In genomic region chr4:135884531-135884930, GRCm38 (mm10) we compare ENCODE assay signal across 16 mouse cellular contexts. TPM values are rescaled to one million over a fixed set of nuclear protein-coding genes. Genes with fewer than 3 reads are reported as not detected.
A peak's percentile ranks its signal among the peaks of the same experiment; 100 is the strongest.
DNase-seq lines count a peak whose midpoint lies in the region; ATAC-seq and TF ChIP-seq lines count a peak whose summit lies in the region.
"Had no signal": no experiment of that assay in that cellular context is flagged by ENCODE, and none has a peak within 500 bp of the region (broad histone marks: within the 10 kb centered on the region; RNA-seq: fewer than 3 reads in every experiment).

No protein-coding gene starts in this region.

- H3K27me3 ChIP-seq in kidney, adult 2 months (replicated peaks; ENCODE audit: control insufficient read depth, insufficient read depth, low read length): no peaks in the 10 kb centered on the region
- no peaks in the 10 kb centered on the region for H3K27me3 ChIP-seq in embryonic facial prominence, embryonic 12.5 days
- H3K27me3 ChIP-seq: neural tube, embryonic 12.5 days had no signal

- H3K4me2 ChIP-seq in embryonic facial prominence, embryonic 12.5 days (replicated peaks): no peak overlapping the region
- H3K4me2 ChIP-seq: lung, embryonic 14.5 days; neural tube, embryonic 12.5 days had no signal

- H3K9ac ChIP-seq in embryonic facial prominence, embryonic 12.5 days: no peak overlapping the region
- H3K9ac ChIP-seq: lung, embryonic 14.5 days; neural tube, embryonic 12.5 days had no signal

- no peak overlapping the region for H3K4me3 ChIP-seq in kidney, adult 2 months (ENCODE audit: insufficient read depth, low read depth, low read length)
- H3K4me3 ChIP-seq in embryonic facial prominence, embryonic 12.5 days: no peak overlapping the region
- H3K4me3 ChIP-seq: neural tube, embryonic 12.5 days had no signal

- no peak for TF ChIP-seq CTCF in kidney, adult 2 months (conservative IDR thresholded peaks at IDR 0.05; ENCODE audit: insufficient read depth, insufficient read length, low read depth, low read length)

- peak overlapping the region; percentile 79; the same call in 1 of the 2 replicates for H3K27ac ChIP-seq in kidney, adult 2 months (ENCODE audit: insufficient read depth, low read depth, low read length)
- H3K27ac ChIP-seq in embryonic facial prominence, embryonic 12.5 days: peak overlapping the region; percentile 7; the same call in 1 of the 2 replicates
- H3K27ac ChIP-seq: hindbrain, postnatal 0 days; neural tube, embryonic 12.5 days had no signal

- 84% methylated on average over 6 of the region's 6 CpGs for WGBS in kidney, adult 2 months
- WGBS in embryonic facial prominence, embryonic 12.5 days: 31% methylated on average over 6 of the region's 6 CpGs

- H3K9me3 ChIP-seq in embryonic facial prominence, embryonic 12.5 days: no peaks in the 10 kb centered on the region
- H3K9me3 ChIP-seq: neural tube, embryonic 12.5 days had no signal

- no peak for TF ChIP-seq POLR2A in kidney, adult 2 months (IDR thresholded peaks at IDR 0.05; ENCODE audit: low read depth, low read length)

- no peak for ATAC-seq in embryonic facial prominence, embryonic 12.5 days (ENCODE audit: insufficient number of reproducible peaks, insufficient read depth, low FRiP score, low TSS enrichment)
- ATAC-seq: activated CD4-positive, CD25-positive, alpha-beta regulatory T cell, adult 4 months; forebrain, embryonic 14.5 days; hindbrain, postnatal 0 days; midbrain, embryonic 16.5 days had no signal

- no peaks in the 10 kb centered on the region for H3K36me3 ChIP-seq in kidney, adult 2 months (ENCODE audit: control insufficient read depth, insufficient read depth, low read length)
- no peaks in the 10 kb centered on the region for H3K36me3 ChIP-seq in embryonic facial prominence, embryonic 12.5 days
- H3K36me3 ChIP-seq: neural tube, embryonic 12.5 days had no signal

- no peak for DNase-seq in kidney, adult 2 months
- no peak for DNase-seq in kidney, postnatal 4 days
- peak; percentile 3 for DNase-seq in thymus, postnatal 14 days
- no peak for DNase-seq in thymus, postnatal 10 days (ENCODE audit: low spot score in 2 of 2)
- DNase-seq in cerebellum, adult 11-12 months: no peak
- DNase-seq in T-cell, adult 2 months (ENCODE audit: low spot score): no peak
- DNase-seq: cerebellum, postnatal 14 days; heart, postnatal 10 days; lung, embryonic 14.5 days; right cerebral cortex, postnatal 4 days had no signal

- H3K4me1 ChIP-seq in kidney, adult 2 months (ENCODE audit: control insufficient read depth, insufficient read depth, low read length): peaks cover 9% of the 10 kb centered on the region
- H3K4me1 ChIP-seq in embryonic facial prominence, embryonic 12.5 days: peaks cover 14% of the 10 kb centered on the region

RNA-seq across cellular contexts. Expression of gene Cnr2, which starts 10.7 kb away (rescaled TPM):
- polyA plus RNA-seq in kidney, adult 2 months (2012; rRNA removed): 2.7 and 4.1 TPM in 2 replicates
- polyA plus RNA-seq in embryonic facial prominence, embryonic 12.5 days (2016; fragmentation: Nextera tagmentation; extraction: Ambion mirVana): 0.19 and 0.38 TPM in 2 replicates

RNA-seq across cellular contexts. Expression of gene Pnrc2, which starts 10.9 kb away (rescaled TPM):
- 17.7 and 23.3 TPM in 2 replicates for polyA plus RNA-seq in kidney, adult 2 months (2012; rRNA removed)
- 177 and 187 TPM in 2 replicates for polyA plus RNA-seq in embryonic facial prominence, embryonic 12.5 days (2016; fragmentation: Nextera tagmentation; extraction: Ambion mirVana)

RNA-seq across cellular contexts. Expression of gene Srsf10, which starts 29.0 kb away (rescaled TPM):
- polyA plus RNA-seq in kidney, adult 2 months (2012; rRNA removed): 43.4 TPM in 2 replicates
- 342 and 361 TPM in 2 replicates for polyA plus RNA-seq in embryonic facial prominence, embryonic 12.5 days (2016; fragmentation: Nextera tagmentation; extraction: Ambion mirVana)

RNA-seq across cellular contexts. Expression of gene Fuca1, which starts 36.0 kb away (rescaled TPM):
- 161 and 226 TPM in 2 replicates for polyA plus RNA-seq in kidney, adult 2 months (2012; rRNA removed)
- polyA plus RNA-seq in embryonic facial prominence, embryonic 12.5 days (2016; fragmentation: Nextera tagmentation; extraction: Ambion mirVana): 51.6 and 59.7 TPM in 2 replicates
